Mouse (Mus musculus) c-Kit-negative CD71-positive TER-119-positive erythroid progenitor cells, embryonic 14.5 days (primary cell): Measurements from ENCODE around the gene Poc1b.

ENCODE experiments used
- DNase-seq: peaks from one replicate; pipeline ENCODE4 v3.0.0-alpha.2; 2013; ENCODE audit warnings: low read depth, low spot score

Poc1b gene

GRCm38 (mm10) chr10:99115471-99116236 lies 8.8 kb downstream of the Poc1b start:
- DNase-seq = no peak

GRCm38 (mm10) chr10:99116237-99116632 lies 9.4 kb downstream of the Poc1b start:
- DNase-seq = no peak

- DNase-seq = no peak
Observed at GRCm38 (mm10) chr10:99116650-99117615, 10.1 kb downstream of the Poc1b start.

GRCm38 (mm10) chr10:99117876-99118275 lies 11.0 kb downstream of the Poc1b start:
- no peak for DNase-seq

- DNase-seq = no peak
Observed at GRCm38 (mm10) chr10:99118697-99119096, 11.9 kb downstream of the Poc1b start.

- DNase-seq = no peak
Observed at GRCm38 (mm10) chr10:99119471-99119870, 12.6 kb downstream of the Poc1b start.

- DNase-seq = no peak
Observed at GRCm38 (mm10) chr10:99126225-99126624, 19.4 kb downstream of the Poc1b start, which contains the start of gene Phxr2. TSS of gene Phxr2 (minus strand) at chr10:99126325.

GRCm38 (mm10) chr10:99126954-99127353 lies 20.1 kb downstream of the Poc1b start:
- DNase-seq = no peak

- DNase-seq = no peak
Observed at GRCm38 (mm10) chr10:99127691-99128261, 20.9 kb downstream of the Poc1b start.

GRCm38 (mm10) chr10:99130611-99131010 lies 23.8 kb downstream of the Poc1b start:
- no peak for DNase-seq

- DNase-seq = no peak
Observed at GRCm38 (mm10) chr10:99131298-99131697, 24.5 kb downstream of the Poc1b start.

GRCm38 (mm10) chr10:99132189-99132588 lies 25.4 kb downstream of the Poc1b start:
- no peak for DNase-seq

- no peak for DNase-seq
Observed at GRCm38 (mm10) chr10:99132595-99133272, 25.9 kb downstream of the Poc1b start.

GRCm38 (mm10) chr10:99133321-99133875 lies 26.6 kb downstream of the Poc1b start:
- DNase-seq = no peak

- no peak for DNase-seq
Observed at GRCm38 (mm10) chr10:99136337-99136736, 29.5 kb downstream of the Poc1b start.

- DNase-seq = no peak
Observed at GRCm38 (mm10) chr10:99145611-99146010, 38.8 kb downstream of the Poc1b start.

- DNase-seq = no peak
Observed at GRCm38 (mm10) chr10:99146596-99146995, 39.8 kb downstream of the Poc1b start.

- no peak for DNase-seq
Observed at GRCm38 (mm10) chr10:99150016-99150415, 43.2 kb downstream of the Poc1b start.

- DNase-seq = peak; percentile 28
Observed at GRCm38 (mm10) chr10:99151580-99151979, 44.7 kb downstream of the Poc1b start.

- DNase-seq = no peak
Observed at GRCm38 (mm10) chr10:99152063-99152462, 45.2 kb downstream of the Poc1b start.

- no peak for DNase-seq
Observed at GRCm38 (mm10) chr10:99154635-99155034, 47.8 kb downstream of the Poc1b start.
